Mouse (Mus musculus): ENCODE data around the gene Stkld1.

DNA sequence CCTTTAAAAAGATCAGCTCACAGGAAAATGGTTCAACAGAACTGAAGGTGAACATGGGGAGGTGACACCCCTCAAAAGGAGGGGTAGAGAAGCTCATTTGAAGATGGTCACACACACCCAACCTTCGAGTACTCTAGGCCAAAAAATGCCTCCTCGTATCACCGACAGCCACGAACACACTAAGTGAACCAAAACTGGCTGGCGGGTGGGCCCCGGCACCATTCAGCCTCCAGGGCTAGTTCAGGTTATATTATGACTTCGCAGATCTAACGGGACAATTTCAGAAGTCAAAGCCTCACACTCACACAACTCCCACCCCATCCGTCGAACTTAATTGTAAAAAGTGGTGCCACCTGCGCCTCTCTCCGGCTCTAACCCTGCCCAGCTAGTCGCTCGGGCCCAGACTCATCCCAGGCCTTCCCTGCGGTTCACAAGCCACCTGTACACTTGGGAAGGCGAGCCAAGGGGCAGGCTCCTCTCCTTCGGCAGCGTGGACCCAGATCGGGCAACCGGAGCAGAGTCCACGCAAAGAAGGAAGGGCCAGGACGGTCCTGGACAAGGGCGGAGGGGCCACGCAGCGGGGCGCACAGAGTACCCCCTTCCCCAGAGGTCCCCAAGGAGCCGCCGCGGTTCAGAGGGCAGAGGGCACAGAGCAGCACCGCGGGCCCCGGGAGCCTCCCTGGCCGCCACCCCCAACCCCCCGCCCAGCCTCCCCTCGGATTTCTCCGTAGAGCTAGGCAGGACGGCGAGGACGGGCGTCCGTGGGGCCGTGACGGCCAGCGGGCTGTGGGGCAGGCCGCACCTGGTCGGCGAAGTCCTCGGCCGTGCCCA lies 1.2 kb upstream of the Stkld1 start:
- TF ChIP-seq POLR2A (IDR thresholded peaks at IDR 0.05; ENCODE audit: low read depth, low read length) (no peak), CTCF (IDR thresholded peaks at IDR 0.05; ENCODE audit: extremely low read depth, insufficient read length, insufficient replicate concordance, low read depth, low read length) (no peak)

All from small intestine, adult 2 months (tissue).